Mouse (Mus musculus) neural tube, embryonic 11.5 days (tissue): ENCODE results near the gene Nepn. TPM values are rescaled to one million over a fixed set of nuclear protein-coding genes. Genes with fewer than 3 reads are reported as not detected.
"Not testable (repeated sequence)": the region's sequence is repeated elsewhere in the genome, so short reads cannot be mapped to it uniquely, and the experiment has no call there.

Experiments
- ATAC-seq: fragments of 200-750 bp; cut with Nextera tagmentation; 2 replicates; pipeline ENCODE4 v1.8.0; 2017; ENCODE audit warnings: moderate number of reproducible peaks, mild to moderate bottlenecking, moderate TSS enrichment, moderate library complexity; ENCODE audit not compliant: insufficient read depth, low FRiP score, low TSS enrichment
- DNase-seq: peaks from one replicate; pipeline ENCODE4 v3.0.0-alpha.2; 2015; ENCODE audit warnings: low spot score
- H3K27ac ChIP-seq: fragments of 300-500 bp; sonication (generic); 2 replicates; pipeline ENCODE4 v1.5.1; 2014; ENCODE audit warnings: low read depth, mild to moderate bottlenecking, low read length
- H3K27me3 ChIP-seq: fragments of 300-500 bp; sonication (generic); 2 replicates; pipeline ENCODE4 v1.6.1; 2014; ENCODE audit warnings: mild to moderate bottlenecking, low read length, mixed read lengths; ENCODE audit not compliant: control insufficient read depth, insufficient read depth
- H3K36me3 ChIP-seq: fragments of 300-500 bp; sonication (generic); 2 replicates; pipeline ENCODE4 v1.6.1; 2014; ENCODE audit warnings: mild to moderate bottlenecking, low read length, moderate library complexity, mixed read lengths; ENCODE audit not compliant: control insufficient read depth, insufficient read depth
- H3K4me1 ChIP-seq: fragments of 300-500 bp; sonication (generic); 2 replicates; pipeline ENCODE4 v1.6.1; 2014; ENCODE audit warnings: low read length, mixed read lengths; ENCODE audit not compliant: control insufficient read depth, insufficient read depth
- H3K4me2 ChIP-seq: fragments of 300-500 bp; sonication (generic); 2 replicates; pipeline ENCODE4 v1.6.1; 2014; ENCODE audit warnings: low read depth, mild to moderate bottlenecking, moderate library complexity
- H3K4me3 ChIP-seq: fragments of 300-500 bp; sonication (generic); 2 replicates; pipeline ENCODE4 v1.5.1; 2014; ENCODE audit warnings: low read depth, low read length
- H3K9ac ChIP-seq: fragments of 300-500 bp; sonication (generic); 2 replicates; pipeline ENCODE4 v1.6.1; 2014; ENCODE audit warnings: mild to moderate bottlenecking, low read length
- H3K9me3 ChIP-seq: fragments of 300-500 bp; sonication (generic); 2 replicates; pipeline ENCODE4 v1.6.1; 2016; ENCODE audit warnings: low read length; ENCODE audit not compliant: control insufficient read depth
- WGBS: fragments of 180-500 bp; shearing (Covaris S2); extraction: QIAGEN DNeasy Blood & Tissue Kit; methylation state at CpG from one replicate; pipeline ENCODE4 v1.1.7; 2014; 5-methylcytosine and 5-hydroxymethylcytosine counted together
- polyA plus RNA-seq: library from polyadenylated mRNA; unstranded; fragments of >200 nt; fragmentation: Nextera tagmentation; extraction: Ambion mirVana; gene quantifications from 2 replicates; pipeline ENCODE4 v1.2.1, GENCODE M21; 2014

Gene Nepn
- polyA plus RNA-seq = not detected in 2 replicates

GRCm38 (mm10) chr10:52388922-52389430 is at the start of gene Nepn:
TSS of gene Nepn (plus strand) at chr10:52388972.
- Histone ChIP-seq H3K9me3 (no peaks in the 10 kb centered on the region), H3K9ac (no peak within 1 kb of the TSS), H3K4me3 (no peak within 1 kb of the TSS), H3K27me3 (no peaks in the 10 kb centered on the region), H3K36me3 (no peaks in the 10 kb centered on the region), H3K27ac (no peak within 1 kb of the TSS), H3K4me1 (no peaks in the 10 kb centered on the region), H3K4me2 (no peak within 1 kb of the TSS)
- WGBS = 70% methylated on average over 5 of the region's 5 CpGs
- ATAC-seq (no peak), DNase-seq (no peak)

- not testable (repeated sequence) for H3K9ac ChIP-seq, H3K4me1 ChIP-seq, H3K9me3 ChIP-seq, H3K27me3 ChIP-seq, H3K4me3 ChIP-seq, DNase-seq, H3K4me2 ChIP-seq, H3K36me3 ChIP-seq, ATAC-seq, H3K27ac ChIP-seq
- WGBS = 91% methylated on average over 4 of the region's 4 CpGs
Observed at GRCm38 (mm10) chr10:52343324-52343723, 45.4 kb upstream of the Nepn start.

- no peak overlapping the region for H3K4me3 ChIP-seq
- H3K27me3 ChIP-seq = no peaks in the 10 kb centered on the region
- H3K9ac ChIP-seq = no peak overlapping the region
- H3K36me3 ChIP-seq = peaks cover 8% of the 10 kb centered on the region
- H3K4me1 ChIP-seq = no peaks in the 10 kb centered on the region
- no peak overlapping the region for H3K27ac ChIP-seq
- ATAC-seq = no peak
- no peak overlapping the region for H3K4me2 ChIP-seq
- no peaks in the 10 kb centered on the region for H3K9me3 ChIP-seq
- 84% methylated on average over 9 of the region's 9 CpGs for WGBS
- peak; percentile 25 for DNase-seq
Observed at GRCm38 (mm10) chr10:52353184-52353583, 35.6 kb upstream of the Nepn start.

GRCm38 (mm10) chr10:52358467-52358866 is 30.3 kb upstream of the Nepn start, which contains the start of gene Gm26741:
TSS of gene Gm26741 (plus strand) at chr10:52358767.
- Histone ChIP-seq H3K9me3 (no peaks in the 10 kb centered on the region), H3K36me3 (no peaks in the 10 kb centered on the region), H3K4me2 (no peak within 1 kb of the TSS), H3K9ac (no peak within 1 kb of the TSS), H3K27me3 (no peaks in the 10 kb centered on the region), H3K4me3 (no peak within 1 kb of the TSS), H3K4me1 (no peaks in the 10 kb centered on the region), H3K27ac (no peak within 1 kb of the TSS)
- DNase-seq (no peak), ATAC-seq (no peak)
- WGBS = 82% methylated on average over 2 of the region's 2 CpGs

- H3K4me3 ChIP-seq = no peak overlapping the region
- DNase-seq = no peak
- no peaks in the 10 kb centered on the region for H3K27me3 ChIP-seq
- no peaks in the 10 kb centered on the region for H3K4me1 ChIP-seq
- no peaks in the 10 kb centered on the region for H3K36me3 ChIP-seq
- no peak for ATAC-seq
- whole genome bisulfite sequencing = 94% methylated on average over 4 of the region's 4 CpGs
- H3K9ac ChIP-seq = no peak overlapping the region
- H3K4me2 ChIP-seq = no peak overlapping the region
- no peak overlapping the region for H3K27ac ChIP-seq
- no peaks in the 10 kb centered on the region for H3K9me3 ChIP-seq
Observed at GRCm38 (mm10) chr10:52360241-52360735, 28.5 kb upstream of the Nepn start.

- Histone ChIP-seq H3K4me3 (no peak overlapping the region), H3K27me3 (no peaks in the 10 kb centered on the region), H3K4me1 (no peaks in the 10 kb centered on the region), H3K36me3 (no peaks in the 10 kb centered on the region), H3K4me2 (no peak overlapping the region), H3K27ac (no peak overlapping the region), H3K9ac (no peak overlapping the region), H3K9me3 (no peaks in the 10 kb centered on the region)
- no peak for DNase-seq
- no peak for ATAC-seq
- 91% methylated on average over 9 of the region's 9 CpGs for WGBS
Observed at GRCm38 (mm10) chr10:52360862-52361609, 27.7 kb upstream of the Nepn start.

GRCm38 (mm10) chr10:52368376-52368775 is 20.4 kb upstream of the Nepn start:
- Histone ChIP-seq H3K36me3 (no peaks in the 10 kb centered on the region), H3K4me2 (no peak overlapping the region), H3K4me1 (no peaks in the 10 kb centered on the region), H3K9me3 (no peaks in the 10 kb centered on the region), H3K27ac (no peak overlapping the region), H3K27me3 (no peaks in the 10 kb centered on the region), H3K9ac (no peak overlapping the region), H3K4me3 (no peak overlapping the region)
- ATAC-seq (no peak), DNase-seq (no peak)
- 92% methylated on average over 4 of the region's 4 CpGs for WGBS

GRCm38 (mm10) chr10:52373834-52374233 is 14.9 kb upstream of the Nepn start:
- Histone ChIP-seq H3K4me3 (no peak overlapping the region), H3K4me2 (no peak overlapping the region), H3K27me3 (no peaks in the 10 kb centered on the region), H3K4me1 (no peaks in the 10 kb centered on the region), H3K36me3 (no peaks in the 10 kb centered on the region), H3K9me3 (no peaks in the 10 kb centered on the region), H3K9ac (no peak overlapping the region), H3K27ac (no peak overlapping the region)
- WGBS = 85% methylated on average over 4 of the region's 4 CpGs
- DNase-seq (no peak), ATAC-seq (no peak)

GRCm38 (mm10) chr10:52374651-52375050 is 14.1 kb upstream of the Nepn start:
- Histone ChIP-seq H3K4me1 (peaks cover 5% of the 10 kb centered on the region; the same call in 1 of the 2 replicates), H3K9ac (no peak overlapping the region), H3K36me3 (no peaks in the 10 kb centered on the region), H3K27me3 (no peaks in the 10 kb centered on the region), H3K9me3 (no peaks in the 10 kb centered on the region), H3K4me3 (no peak overlapping the region), H3K27ac (no peak overlapping the region), H3K4me2 (no peak overlapping the region)
- no peak for ATAC-seq
- DNase-seq = no peak
